Mouse (Mus musculus): ENCODE measurements around the gene Copg2. TPM values are rescaled to one million over a fixed set of nuclear protein-coding genes. Genes with fewer than 3 reads are reported as not detected.

Copg2 gene
- polyA plus RNA-seq, 2 experiments from 2014 or later = 31.9 to 32.3 TPM

Other genes starting within 250 kb of the Copg2 start
- 1 to 10 TPM; 7.4 to 7.7 TPM for gene Cep41, start 203.0 kb downstream of the Copg2 start, polyA plus RNA-seq (2017; shearing (Covaris generic))
- gene Mest, start 173.2 kb downstream of the Copg2 start, polyA plus RNA-seq (2017; shearing (Covaris generic)) = under 1 TPM; 0.37 to 0.85 TPM
- gene Tsga13, start 18.8 kb upstream of the Copg2 start, polyA plus RNA-seq (2017; shearing (Covaris generic)) = not detected
- not detected for gene Klf14, start 62.3 kb upstream of the Copg2 start, polyA plus RNA-seq (2017; shearing (Covaris generic))

All from activated CD4-positive, CD25-positive, alpha-beta regulatory T cell, adult 4 months (primary cell).